Mouse (Mus musculus) mouse embryonic stem cell (cell line): ENCODE measurements around the gene Lrrn4.

Experiments used
- in situ Hi-C, 2 experiments: fragments of 300-500 bp; cut with MboI; formaldehyde crosslinking; loops; 1 replicate in 1 of 2; 3 replicates in 1 of 2; pipeline ENCODE4 v1.14.3; 2019 to 2020; ENCODE audit warnings: low sequenced_read_pairs in 2 of 2, low pct_unique_long_range_greater_than_20kb in 1 of 2, mixed read lengths in 1 of 2; ENCODE audit not compliant: unreplicated experiment in 1 of 2

The Lrrn4 gene

GRCm38 (mm10) chr2:132879261-132880044 is 1.2 kb downstream of the Lrrn4 start:
- in situ Hi-C loops = no loop called here

GRCm38 (mm10) chr2:132876991-132877390 is 3.7 kb downstream of the Lrrn4 start:
- in situ Hi-C loops = no loop called here

GRCm38 (mm10) chr2:132873657-132874326 is 6.9 kb downstream of the Lrrn4 start:
- in situ Hi-C loops = no loop called here

GRCm38 (mm10) chr2:132871663-132872062 is 9.0 kb downstream of the Lrrn4 start:
- in situ Hi-C loops = no loop called here

GRCm38 (mm10) chr2:132870286-132870685 is 10.4 kb downstream of the Lrrn4 start:
- in situ Hi-C loops = no loop called here

- in situ Hi-C loops = no loop called here
These were observed 11.0 kb downstream of the Lrrn4 start for GRCm38 (mm10) chr2:132869682-132870081.

GRCm38 (mm10) chr2:132867521-132867920 is 13.2 kb downstream of the Lrrn4 start:
- in situ Hi-C loops = no loop called here

- in situ Hi-C loops = no loop called here
These were observed 17.4 kb downstream of the Lrrn4 start for GRCm38 (mm10) chr2:132863325-132863724.

GRCm38 (mm10) chr2:132861456-132861855 is 19.2 kb downstream of the Lrrn4 start:
- in situ Hi-C loops = no loop called here

- in situ Hi-C loops = no loop called here
These were observed 20.3 kb downstream of the Lrrn4 start for GRCm38 (mm10) chr2:132860435-132860834.

GRCm38 (mm10) chr2:132856333-132856732 is 24.4 kb downstream of the Lrrn4 start:
- in situ Hi-C loops = no loop called here

- in situ Hi-C loops = no loop called here
These were observed 27.6 kb downstream of the Lrrn4 start for GRCm38 (mm10) chr2:132853051-132853450.

- in situ Hi-C loops = loop anchor here in 1 of 2 experiments (5.0 kb wide), 1 partner anchor 53 kb away; no protein-coding TSS in a partner anchor
These were observed 31.6 kb downstream of the Lrrn4 start for GRCm38 (mm10) chr2:132849141-132849540.

GRCm38 (mm10) chr2:132848361-132848760 is 32.3 kb downstream of the Lrrn4 start:
- in situ Hi-C loops = loop anchor here in 1 of 2 experiments (5.0 kb wide), 1 partner anchor 54 kb away; no protein-coding TSS in a partner anchor

GRCm38 (mm10) chr2:132847581-132847980 is 33.1 kb downstream of the Lrrn4 start:
- in situ Hi-C loops = loop anchor here in 1 of 2 experiments (5.0 kb wide), 1 partner anchor 55 kb away; no protein-coding TSS in a partner anchor

- in situ Hi-C loops = loop anchor here in 1 of 2 experiments (5.0 kb wide), 1 partner anchor 56 kb away; no protein-coding TSS in a partner anchor
These were observed 34.0 kb downstream of the Lrrn4 start, which contains the start of gene Crls1 for GRCm38 (mm10) chr2:132846407-132847358. Gene Crls1, plus strand, starts transcription at chr2:132846666.

GRCm38 (mm10) chr2:132841071-132841470 is 39.6 kb downstream of the Lrrn4 start:
- in situ Hi-C loops = no loop called here
